Mouse (Mus musculus) stomach, postnatal 0 days (tissue): ENCODE data around the gene Dock2. TPM values are rescaled to one million over a fixed set of nuclear protein-coding genes. Genes with fewer than 3 reads are reported as not detected.
A peak's percentile ranks its signal among the peaks of the same experiment; 100 is the strongest.
"Not testable (repeated sequence)": the region's sequence is repeated elsewhere in the genome, so short reads cannot be mapped to it uniquely, and the experiment has no call there.

ENCODE experiments used
- ATAC-seq: fragments of 200-750 bp; cut with Nextera tagmentation; 2 replicates; pipeline ENCODE4 v1.8.0; 2017; ENCODE audit not compliant: low FRiP score, low TSS enrichment
- DNase-seq: peaks from one replicate; pipeline ENCODE4 v3.0.0-alpha.2; 2016; ENCODE audit warnings: low spot score
- H3K27ac ChIP-seq: fragments of 300-500 bp; sonication (generic); replicated peaks from 2 replicates; pipeline ENCODE4 v1.5.1; 2014; ENCODE audit warnings: mild to moderate bottlenecking, control low read depth
- H3K27me3 ChIP-seq: fragments of 300-500 bp; sonication (generic); 2 replicates; pipeline ENCODE4 v1.6.1; 2014; ENCODE audit warnings: low read length; ENCODE audit not compliant: control insufficient read depth, insufficient read depth
- H3K36me3 ChIP-seq: fragments of 300-500 bp; sonication (generic); 2 replicates; pipeline ENCODE4 v1.6.1; 2014; ENCODE audit warnings: low read length, mixed read lengths; ENCODE audit not compliant: control insufficient read depth, insufficient read depth
- H3K4me1 ChIP-seq: fragments of 300-500 bp; sonication (generic); replicated peaks from 2 replicates; pipeline ENCODE4 v1.6.1; 2014; ENCODE audit warnings: antibody characterized with exemption; ENCODE audit not compliant: control insufficient read depth, insufficient read depth
- H3K4me2 ChIP-seq: fragments of 300-500 bp; sonication (generic); replicated peaks from 2 replicates; pipeline ENCODE4 v1.6.1; 2014; ENCODE audit warnings: low read depth, mild to moderate bottlenecking, control low read depth, moderate library complexity
- H3K4me3 ChIP-seq: fragments of 300-500 bp; sonication (generic); 2 replicates; pipeline ENCODE4 v1.5.1; 2014; ENCODE audit warnings: low read depth, low read length, control low read depth
- H3K9ac ChIP-seq: fragments of 300-500 bp; sonication (generic); 2 replicates; pipeline ENCODE4 v1.6.1; 2014; ENCODE audit warnings: mild to moderate bottlenecking, low read length, control low read depth, mixed read lengths
- H3K9me3 ChIP-seq: fragments of 300-500 bp; sonication (generic); 2 replicates; pipeline ENCODE4 v1.6.1; 2016; ENCODE audit warnings: low read length; ENCODE audit not compliant: control insufficient read depth
- CTCF ChIP-seq: IDR thresholded peaks from 2 replicates; pipeline ENCODE4 v1.5.1; 2016; ENCODE audit warnings: antibody characterized with exemption, low read depth, mild to moderate bottlenecking, moderate library complexity
- EP300 ChIP-seq: optimal IDR thresholded peaks from 2 replicates; pipeline ENCODE3; 2016; ENCODE audit warnings: antibody characterized with exemption
- WGBS: fragments of 180-500 bp; shearing (Covaris S2); extraction: QIAGEN DNeasy Blood & Tissue Kit; methylation state at CpG from one replicate; pipeline ENCODE4 v1.1.7; 2014; 5-methylcytosine and 5-hydroxymethylcytosine counted together
- polyA plus RNA-seq: library from polyadenylated mRNA; unstranded; fragments of >200 nt; fragmentation: Nextera tagmentation; extraction: Ambion mirVana; gene quantifications from 2 replicates; pipeline ENCODE4 v1.2.1, GENCODE M21; 2015

The Dock2 gene
- polyA plus RNA-seq, 1 experiment from 2014 or later, result 1.0 TPM

- Histone ChIP-seq H3K9me3 (no peaks in the 10 kb centered on the region), H3K36me3 (peaks cover 6% of the 10 kb centered on the region; the same call in 1 of the 2 replicates), H3K4me2 (no peak overlapping the region), H3K27me3 (no peaks in the 10 kb centered on the region), H3K4me1 (no peaks in the 10 kb centered on the region), H3K27ac (no peak overlapping the region), H3K4me3 (no peak overlapping the region), H3K9ac (no peak overlapping the region)
- ATAC-seq, result no peak
- no peak for DNase-seq
- no peak for TF ChIP-seq EP300
- TF ChIP-seq CTCF, result no peak
- 91% methylated on average over 6 of the region's 6 CpGs for WGBS
These were observed 30.6 kb upstream of the Dock2 start for GRCm38 (mm10) chr11:34814319-34814718.

- H3K4me2 ChIP-seq, H3K9me3 ChIP-seq, H3K4me1 ChIP-seq, H3K27me3 ChIP-seq, DNase-seq, H3K9ac ChIP-seq, H3K27ac ChIP-seq, H3K4me3 ChIP-seq, H3K36me3 ChIP-seq, ATAC-seq: not testable (repeated sequence)
- 79% methylated on average over 4 of the region's 4 CpGs for WGBS
These were observed 21.3 kb upstream of the Dock2 start for GRCm38 (mm10) chr11:34805026-34805425.

GRCm38 (mm10) chr11:34798066-34798465 lies 14.4 kb upstream of the Dock2 start:
- H3K4me1 ChIP-seq, H3K4me3 ChIP-seq, H3K9me3 ChIP-seq, H3K27me3 ChIP-seq, ATAC-seq, H3K36me3 ChIP-seq, H3K9ac ChIP-seq, DNase-seq, H3K27ac ChIP-seq, H3K4me2 ChIP-seq: not testable (repeated sequence)
- 48% methylated on average over 8 of the region's 8 CpGs for WGBS

GRCm38 (mm10) chr11:34796097-34796496 lies 12.4 kb upstream of the Dock2 start:
- Histone ChIP-seq H3K9ac (no peak overlapping the region), H3K9me3 (no peaks in the 10 kb centered on the region), H3K4me2 (no peak overlapping the region), H3K27ac (no peak overlapping the region), H3K4me1 (no peaks in the 10 kb centered on the region), H3K36me3 (no peaks in the 10 kb centered on the region), H3K4me3 (no peak overlapping the region), H3K27me3 (no peaks in the 10 kb centered on the region)
- 28% methylated on average over 4 of the region's 4 CpGs for WGBS
- TF ChIP-seq EP300, result no peak
- TF ChIP-seq CTCF, result peak; percentile 44
- DNase-seq (no peak), ATAC-seq (no peak)

- Histone ChIP-seq H3K27me3 (no peaks in the 10 kb centered on the region), H3K4me2 (no peak overlapping the region), H3K9me3 (no peaks in the 10 kb centered on the region), H3K4me1 (no peaks in the 10 kb centered on the region), H3K36me3 (no peaks in the 10 kb centered on the region), H3K27ac (no peak overlapping the region), H3K4me3 (no peak overlapping the region), H3K9ac (no peak overlapping the region)
- WGBS, result 53% methylated on average over 8 of the region's 8 CpGs
- DNase-seq (no peak), ATAC-seq (no peak)
- no peak for TF ChIP-seq EP300
These were observed 8.2 kb upstream of the Dock2 start for GRCm38 (mm10) chr11:34791872-34792271.

GRCm38 (mm10) chr11:34784864-34785263 lies 1.2 kb upstream of the Dock2 start:
- H3K27me3 ChIP-seq, result no peaks in the 10 kb centered on the region
- H3K4me1 ChIP-seq, result no peaks in the 10 kb centered on the region
- no peak overlapping the region for H3K9ac ChIP-seq
- no peak for ATAC-seq
- TF ChIP-seq CTCF (no peak), EP300 (no peak)
- no peak for DNase-seq
- H3K9me3 ChIP-seq, result no peaks in the 10 kb centered on the region
- H3K4me2 ChIP-seq, result no peak overlapping the region
- no peak overlapping the region for H3K27ac ChIP-seq
- no peak overlapping the region for H3K4me3 ChIP-seq
- H3K36me3 ChIP-seq, result no peaks in the 10 kb centered on the region
